Mouse (Mus musculus) testis, adult 2 months (tissue): ENCODE measurements around the gene Rad51c. TPM values are rescaled to one million over a fixed set of nuclear protein-coding genes. Genes with fewer than 3 reads are reported as not detected.

Experiments
- H3K27ac ChIP-seq: fragments of 200-500 bp; 2 replicates; pipeline ENCODE4 v1.5.1; 2012; ENCODE audit warnings: low read depth, low read length; ENCODE audit not compliant: control insufficient read depth, insufficient read depth
- H3K27me3 ChIP-seq: fragments of 200-500 bp; 2 replicates; pipeline ENCODE4 v1.6.1; 2012; ENCODE audit warnings: mild to moderate bottlenecking, low read length, moderate library complexity; ENCODE audit not compliant: control insufficient read depth, insufficient read depth
- H3K36me3 ChIP-seq: fragments of 200-500 bp; 2 replicates; pipeline ENCODE4 v1.6.1; 2012; ENCODE audit warnings: mild to moderate bottlenecking, low read length; ENCODE audit not compliant: control insufficient read depth, insufficient read depth
- H3K4me1 ChIP-seq: fragments of 200-500 bp; 2 replicates; pipeline ENCODE4 v1.6.1; 2012; ENCODE audit warnings: low read length; ENCODE audit not compliant: control insufficient read depth, insufficient read depth
- H3K4me3 ChIP-seq: fragments of 200-500 bp; 2 replicates; pipeline ENCODE4 v1.5.1; 2012; ENCODE audit warnings: low read depth, mild to moderate bottlenecking, low read length, moderate library complexity, mixed read lengths; ENCODE audit not compliant: control insufficient read depth
- CTCF ChIP-seq: fragments of 200-500 bp; IDR thresholded peaks from 2 replicates; pipeline ENCODE4 v1.5.1; 2012; ENCODE audit warnings: low read depth, mild to moderate bottlenecking, inconsistent platforms, low read length, moderate library complexity; ENCODE audit not compliant: control insufficient read depth, insufficient read depth, insufficient replicate concordance
- POLR2A ChIP-seq: fragments of 200-500 bp; IDR thresholded peaks from 2 replicates; pipeline ENCODE4 v1.6.1; 2012; ENCODE audit warnings: low read depth, mild to moderate bottlenecking, inconsistent platforms, low read length, moderate library complexity; ENCODE audit not compliant: control insufficient read depth
- polyA plus RNA-seq: library from polyadenylated mRNA; depleted of rRNA; stranded (reverse); fragments of >200 nt; gene quantifications from 2 replicates; pipeline ENCODE4 v1.2.3, GENCODE M21; 2012

Rad51c gene
- polyA plus RNA-seq, 1 experiment, result 16.4 TPM

DNA sequence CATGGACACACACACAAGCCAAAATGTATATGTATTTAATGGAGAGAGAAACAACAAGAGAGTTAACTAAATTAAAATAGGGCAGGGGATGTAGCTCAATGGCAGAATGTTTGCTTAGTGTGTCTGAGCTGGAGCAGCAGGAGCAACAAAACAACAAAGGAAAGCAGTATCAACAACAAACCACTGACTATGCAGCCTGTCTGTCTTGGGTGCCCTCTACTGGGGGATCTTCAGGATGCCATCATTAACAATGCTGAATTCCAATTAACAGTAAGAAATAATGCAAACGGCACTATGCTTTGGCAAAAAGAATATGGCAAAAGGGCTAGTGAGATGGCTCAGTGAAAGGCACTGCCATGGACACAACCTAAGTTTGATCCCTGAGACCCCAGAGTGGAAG lies 10.9 kb downstream of the Rad51c start:
- Histone ChIP-seq H3K4me1 (no peaks in the 10 kb centered on the region), H3K27ac (no peak overlapping the region), H3K4me3 (no peak overlapping the region), H3K27me3 (no peaks in the 10 kb centered on the region), H3K36me3 (no peaks in the 10 kb centered on the region)
- TF ChIP-seq POLR2A, result no peak
- TF ChIP-seq CTCF, result no peak

DNA sequence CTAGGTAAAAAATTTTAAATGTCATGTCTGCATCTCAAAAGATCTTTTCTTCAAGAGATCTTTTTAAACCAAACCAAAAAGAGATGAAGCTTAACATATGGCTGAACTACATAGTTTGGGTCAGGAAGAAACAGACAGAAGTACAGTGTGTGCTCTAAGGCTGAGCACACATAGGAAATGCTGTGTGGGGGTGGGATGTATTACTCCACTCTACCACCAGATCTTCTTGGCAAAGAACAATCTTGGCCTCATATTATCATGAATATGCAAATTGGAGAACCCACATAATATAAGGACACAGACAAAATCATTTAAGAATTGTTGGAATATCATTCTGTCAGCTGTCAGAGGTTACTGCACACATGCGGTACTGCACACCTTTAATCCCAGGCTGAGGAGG lies 19.1 kb downstream of the Rad51c start:
- TF ChIP-seq POLR2A, result no peak
- TF ChIP-seq CTCF, result no peak
- no peaks in the 10 kb centered on the region for H3K27me3 ChIP-seq
- no peaks in the 10 kb centered on the region; the same call in 1 of the 2 replicates for H3K36me3 ChIP-seq
- H3K4me3 ChIP-seq, result no peak overlapping the region
- no peaks in the 10 kb centered on the region for H3K4me1 ChIP-seq
- H3K27ac ChIP-seq, result no peak overlapping the region

GRCm38 (mm10) chr11:87384551-87384950 lies 20.2 kb downstream of the Rad51c start:
- H3K36me3 ChIP-seq, result no peaks in the 10 kb centered on the region; the same call in 1 of the 2 replicates
- no peak overlapping the region for H3K4me3 ChIP-seq
- no peaks in the 10 kb centered on the region for H3K4me1 ChIP-seq
- no peaks in the 10 kb centered on the region for H3K27me3 ChIP-seq
- H3K27ac ChIP-seq, result no peak overlapping the region
- TF ChIP-seq CTCF (no peak), POLR2A (no peak)

DNA sequence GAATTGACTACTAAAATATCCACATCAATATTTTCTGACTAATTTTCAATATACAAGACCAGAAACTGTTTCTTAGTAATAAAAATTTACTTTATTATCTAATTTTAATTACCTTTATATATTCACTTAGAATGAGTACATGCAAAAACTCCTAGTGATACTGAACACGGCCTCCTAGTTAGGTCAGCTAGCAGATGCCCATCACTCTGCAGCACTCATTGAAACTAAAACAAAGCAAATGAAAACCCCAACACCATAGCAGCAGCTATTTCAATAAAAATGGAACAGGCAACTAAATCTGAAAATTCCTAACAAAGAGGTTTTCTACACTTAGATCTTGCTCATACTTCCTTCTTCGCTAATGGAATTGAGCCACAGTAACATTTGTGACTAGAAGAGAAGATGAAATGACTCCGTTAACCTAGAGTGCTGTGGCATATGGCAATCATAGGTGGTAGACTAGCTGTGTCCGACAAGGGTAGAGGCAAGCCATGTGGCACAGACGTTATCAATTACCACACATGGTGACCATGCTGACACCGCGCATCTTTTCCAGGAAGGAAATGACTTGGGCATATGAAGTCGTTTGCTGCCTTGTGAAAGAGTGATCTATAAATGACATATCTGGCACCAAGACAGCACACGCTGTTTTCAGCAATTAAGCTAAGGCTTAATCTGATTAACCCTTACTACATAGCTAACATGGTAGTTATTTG lies 36.7 kb downstream of the Rad51c start:
- no peak overlapping the region for H3K4me3 ChIP-seq
- no peaks in the 10 kb centered on the region for H3K27me3 ChIP-seq
- H3K4me1 ChIP-seq, result no peaks in the 10 kb centered on the region
- TF ChIP-seq CTCF (no peak), POLR2A (no peak)
- no peaks in the 10 kb centered on the region for H3K36me3 ChIP-seq
- H3K27ac ChIP-seq, result no peak overlapping the region

GRCm38 (mm10) chr11:87367061-87367460 lies 37.7 kb downstream of the Rad51c start:
- Histone ChIP-seq H3K27ac (no peak overlapping the region), H3K4me1 (no peaks in the 10 kb centered on the region), H3K36me3 (no peaks in the 10 kb centered on the region), H3K4me3 (no peak overlapping the region), H3K27me3 (no peaks in the 10 kb centered on the region)
- no peak for TF ChIP-seq POLR2A
- no peak for TF ChIP-seq CTCF

DNA sequence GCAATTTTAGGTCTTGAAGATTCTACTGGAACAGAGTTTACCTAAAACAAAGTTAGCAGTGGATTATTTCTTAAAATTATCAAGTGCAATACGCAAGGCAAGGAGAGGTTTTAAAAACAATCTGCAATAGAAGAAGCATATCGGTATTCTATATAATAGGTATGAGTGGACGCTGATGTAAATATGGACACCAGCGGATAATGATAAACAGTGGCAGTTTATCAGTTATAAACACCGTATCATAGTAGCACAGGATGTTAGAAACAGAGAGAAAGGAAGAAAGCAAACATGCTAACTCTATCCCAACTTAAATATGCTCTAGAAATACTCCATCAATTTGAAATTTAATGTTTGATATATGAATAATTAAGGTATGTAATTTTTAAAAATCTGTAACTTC lies 39.6 kb downstream of the Rad51c start:
- Histone ChIP-seq H3K4me3 (no peak overlapping the region), H3K4me1 (no peaks in the 10 kb centered on the region), H3K27me3 (no peaks in the 10 kb centered on the region), H3K27ac (no peak overlapping the region), H3K36me3 (no peaks in the 10 kb centered on the region)
- TF ChIP-seq CTCF (no peak), POLR2A (no peak)

DNA sequence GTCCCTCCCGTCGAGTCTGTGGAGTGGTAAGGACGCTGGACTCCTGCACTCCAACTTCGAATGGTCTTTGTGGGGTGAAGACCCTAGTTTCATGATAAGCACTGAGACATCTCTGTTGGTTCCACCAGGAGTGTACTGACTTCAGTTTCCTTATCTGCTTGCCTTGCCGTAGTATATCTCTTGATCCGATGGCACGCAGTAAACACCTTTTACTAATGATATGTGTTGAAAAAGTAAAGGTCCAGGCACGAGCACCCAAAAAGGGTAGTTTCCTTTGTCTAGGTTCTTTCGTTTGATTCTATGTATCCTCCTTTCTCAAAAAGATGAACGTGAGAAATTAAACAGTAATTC lies 45.5 kb downstream of the Rad51c start:
- Histone ChIP-seq H3K4me3 (peak overlapping the region; percentile 87), H3K36me3 (no peaks in the 10 kb centered on the region), H3K27me3 (no peaks in the 10 kb centered on the region), H3K4me1 (no peaks in the 10 kb centered on the region; the same call in 1 of the 2 replicates), H3K27ac (no peak overlapping the region; the same call in 1 of the 2 replicates)
- TF ChIP-seq CTCF (no peak), POLR2A (no peak)
